Mouse (Mus musculus): ENCODE data around the gene Ssxb8.
"Not testable (repeated sequence)": the region's sequence is repeated elsewhere in the genome, so short reads cannot be mapped to it uniquely, and the experiment has no call there.

Ssxb8 gene

GRCm38 (mm10) chrX:8690744-8691143 is at the start of gene Ssxb8:
Gene Ssxb8 (minus strand): TSS chrX:8690844.
- DNase-seq (ENCODE audit: extremely low read depth, low read depth, low spot score), result not testable (repeated sequence)

- DNase-seq (ENCODE audit: extremely low read depth, low read depth, low spot score), result no peak
These were observed 42.3 kb upstream of the Ssxb8 start for GRCm38 (mm10) chrX:8732907-8733306.

- no peak for DNase-seq (ENCODE audit: extremely low read depth, low read depth, low spot score)
These were observed 27.6 kb downstream of the Ssxb8 start for GRCm38 (mm10) chrX:8663085-8663484.
